Comparison of ENCODE assay signal across 8 mouse cellular contexts in genomic region chr17:79781733-79782663, GRCm38 (mm10).
DNase-seq lines count a peak whose midpoint lies in the region.
"Had no signal": no experiment of that assay in that cellular context is flagged by ENCODE, and none has a peak within 500 bp of the region (broad histone marks: within the 10 kb centered on the region; RNA-seq: fewer than 3 reads in every experiment).

No protein-coding gene starts in this region.

- DNase-seq in urinary bladder, postnatal 25 days (ENCODE audit: low spot score), result peak; percentile 23
- no peak for DNase-seq in urinary bladder, adult 2 months (ENCODE audit: low spot score)
- peak; percentile 70 for DNase-seq in gastrocnemius, postnatal 25 days
- DNase-seq in lung, adult 18-20 months, result peak; percentile 76 to 82
- no peak for DNase-seq in left cerebral cortex, postnatal 4 days
- no peak for DNase-seq in layer of hippocampus, postnatal 36 days
- DNase-seq in frontal cortex, adult 2 months (ENCODE audit: extremely low spot score in 1 of 2, low spot score in 1 of 2), result no peak
- DNase-seq: cerebellum, postnatal 36 days had no signal

- intact Hi-C loops in left cerebral cortex, postnatal 4 days (cut with DNase I), result no loop called here

Comparison
In these comparisons a context has a peak if more than half of its experiments do, and no peak if none do; other contexts are left out.
1. DNase-seq: peak in urinary bladder, postnatal 25 days (single experiment), gastrocnemius, postnatal 25 days (single experiment) and lung, adult 18-20 months (2 of 2); none in urinary bladder, adult 2 months (single experiment), left cerebral cortex, postnatal 4 days (single experiment), layer of hippocampus, postnatal 36 days (0 of 2) and frontal cortex, adult 2 months (0 of 2).